Mouse (Mus musculus) testis, postnatal 14 days (tissue): Measurements from ENCODE around the gene Ipo8.

Experiments
- DNase-seq: peaks from one replicate; pipeline ENCODE4 v3.0.0; 2021; ENCODE audit warnings: low spot score

Ipo8 gene

DNA sequence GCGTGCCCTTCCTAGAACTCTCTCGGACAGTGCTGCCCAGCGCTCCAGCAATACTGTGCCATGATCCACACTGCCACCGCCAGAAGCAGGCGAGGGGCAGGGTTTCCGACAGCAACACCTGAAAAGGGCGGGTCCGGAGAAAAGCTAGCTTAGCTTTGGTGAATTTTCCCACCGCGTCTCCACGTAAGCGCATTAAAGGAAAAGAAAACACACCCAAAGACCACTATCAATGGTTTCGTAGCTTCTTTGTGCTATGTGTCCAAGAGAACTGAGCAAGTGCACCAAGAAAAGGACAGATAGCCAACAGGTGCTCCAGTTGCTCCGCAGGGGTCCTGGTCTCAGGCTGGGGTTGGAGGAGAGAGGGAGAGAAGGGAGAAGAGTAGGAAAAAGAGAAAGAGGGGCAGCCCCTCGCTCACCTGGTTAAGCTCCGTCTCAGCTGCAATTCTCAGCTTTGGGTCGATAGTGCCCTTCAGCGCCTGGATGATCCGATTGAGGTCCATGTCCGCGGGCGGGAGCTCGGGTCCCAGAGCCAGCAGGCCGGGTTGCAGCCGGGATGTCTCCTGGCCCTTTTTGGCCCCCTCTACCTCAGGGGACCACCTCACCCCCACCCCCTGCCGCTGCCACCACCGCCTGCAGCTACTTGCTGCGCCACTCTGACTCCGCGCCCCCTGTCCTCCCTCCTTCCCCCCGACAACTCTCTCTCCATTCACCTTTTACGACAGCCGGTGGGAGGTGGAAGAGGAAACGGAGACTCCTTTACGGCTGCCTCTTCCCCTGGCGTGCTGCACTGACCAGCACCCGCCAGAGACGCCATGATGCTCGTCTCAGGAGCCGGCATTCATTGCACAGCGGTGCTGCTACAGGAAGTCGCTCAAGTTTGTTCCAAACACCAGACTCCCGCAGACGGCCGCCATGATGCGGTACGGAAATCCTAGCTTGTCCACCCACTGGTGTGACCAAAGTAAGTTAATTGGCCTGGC lies at the start of gene Ipo8:
TSS of gene Ipo8 (minus strand) at position 720 of the 980 bp plus-strand sequence.
- DNase-seq = peak; percentile 92

DNA sequence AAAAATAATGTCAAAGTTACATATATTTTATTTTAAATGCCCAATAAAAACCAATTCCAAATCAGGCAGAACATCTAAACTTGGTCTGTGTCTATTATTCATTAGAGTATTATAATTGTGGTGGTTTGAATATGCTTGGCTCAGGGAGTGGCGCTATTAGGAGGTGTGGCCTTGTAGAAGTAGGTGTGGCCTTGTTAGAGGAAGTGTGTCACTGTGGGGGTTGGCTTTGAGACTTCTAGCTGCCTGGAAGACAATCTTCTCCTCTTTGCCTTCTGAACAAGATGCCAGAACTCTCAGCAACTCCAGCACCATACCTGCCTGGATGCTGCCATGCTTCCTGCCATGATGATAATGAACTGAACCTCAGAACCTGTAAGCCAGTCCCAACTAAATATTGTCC lies 42.6 kb upstream of the Ipo8 start:
- DNase-seq = no peak

DNA sequence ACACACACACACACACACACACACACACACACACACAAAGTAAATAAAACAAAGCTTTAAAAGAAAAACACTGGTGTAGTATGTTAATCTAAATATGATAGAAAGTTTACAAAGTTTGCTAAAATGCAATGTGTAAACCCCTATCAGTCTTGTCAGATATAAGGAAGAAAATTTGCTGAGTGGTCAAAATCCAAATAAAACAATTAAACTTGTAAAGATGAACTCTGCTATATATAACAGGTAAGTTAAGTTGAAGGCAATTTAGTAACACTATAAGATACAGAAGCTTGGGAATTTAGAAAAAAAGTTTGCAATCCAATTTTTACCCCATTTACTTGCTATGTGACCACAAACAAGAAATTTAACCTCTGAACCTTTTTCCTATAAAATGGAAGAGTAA lies 14.4 kb upstream of the Ipo8 start:
- no peak for DNase-seq

DNA sequence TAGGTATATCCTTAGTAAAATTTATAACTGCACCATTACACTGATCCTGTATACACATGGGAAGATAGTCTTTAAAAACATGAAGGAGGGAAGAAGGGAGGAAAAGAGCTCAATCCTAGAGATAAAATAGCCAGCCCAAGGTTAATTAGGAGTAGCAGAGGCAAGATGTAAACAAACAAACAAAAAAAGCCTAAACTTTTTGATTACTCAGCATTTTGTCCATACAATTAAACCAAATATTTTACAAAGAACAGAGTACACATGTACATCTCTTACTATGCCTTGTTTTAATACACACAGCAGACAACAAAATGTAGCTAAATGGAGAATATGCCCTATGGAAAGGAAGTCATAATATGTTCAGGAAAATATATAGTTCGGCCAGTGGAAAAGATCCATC lies 10.5 kb upstream of the Ipo8 start:
- DNase-seq = no peak

DNA sequence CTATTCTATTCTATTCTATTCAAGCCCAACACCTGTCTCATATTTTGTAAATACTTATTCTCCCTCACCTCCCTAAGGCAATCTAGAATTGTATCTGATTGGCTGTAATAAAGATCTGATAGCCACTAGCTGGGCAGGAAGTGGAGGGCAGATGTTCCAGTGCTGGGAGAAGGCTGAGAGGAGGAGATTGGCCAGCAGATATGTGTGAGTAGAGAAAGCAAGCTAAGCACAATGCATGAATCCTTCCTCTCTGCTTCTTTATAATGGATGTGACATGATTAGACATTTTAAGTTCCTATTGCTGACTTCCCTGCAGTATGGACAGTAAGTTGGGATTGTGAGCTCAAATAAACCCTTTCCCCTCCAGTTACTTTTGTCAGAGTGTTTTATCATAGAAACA lies 7.2 kb upstream of the Ipo8 start:
- DNase-seq = no peak

DNA sequence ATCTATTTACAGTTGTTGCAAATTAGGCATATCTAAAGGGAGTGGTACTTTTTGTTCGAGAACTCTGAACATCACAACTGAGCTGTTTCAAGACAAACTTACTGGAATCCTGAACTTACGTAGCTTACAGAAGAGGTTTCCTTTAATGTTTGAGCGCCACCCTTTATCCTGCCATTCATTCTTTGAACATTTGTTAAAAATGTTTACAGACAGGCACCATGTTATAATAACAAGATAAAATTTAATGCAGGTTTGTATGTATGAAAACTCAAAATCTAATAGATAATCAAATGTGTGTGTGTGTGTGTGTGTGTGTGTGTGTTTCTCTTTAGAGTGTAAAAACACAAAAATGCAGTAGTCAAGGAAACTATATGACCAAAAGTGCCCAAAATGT lies 458 bp upstream of the Ipo8 start:
- no peak for DNase-seq

DNA sequence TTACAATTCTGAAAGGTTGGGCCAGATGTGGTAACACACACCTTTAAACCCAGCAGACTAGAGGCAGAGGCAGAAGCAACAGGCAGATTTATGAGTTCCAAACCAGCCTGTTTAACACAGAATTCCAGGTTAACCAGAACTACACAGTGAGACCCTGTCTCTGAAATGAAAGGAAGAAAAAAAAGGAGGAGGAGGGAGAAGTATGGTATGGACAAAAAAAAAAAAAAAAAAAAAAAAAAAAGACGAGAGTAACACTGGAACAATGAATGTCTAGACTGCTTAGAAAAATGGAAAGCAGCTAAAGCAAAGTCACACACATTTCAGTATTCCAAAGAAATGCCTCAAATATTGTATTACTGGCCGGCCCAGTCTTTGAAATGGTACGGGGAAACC lies 916 bp downstream of the Ipo8 start:
- DNase-seq = no peak

DNA sequence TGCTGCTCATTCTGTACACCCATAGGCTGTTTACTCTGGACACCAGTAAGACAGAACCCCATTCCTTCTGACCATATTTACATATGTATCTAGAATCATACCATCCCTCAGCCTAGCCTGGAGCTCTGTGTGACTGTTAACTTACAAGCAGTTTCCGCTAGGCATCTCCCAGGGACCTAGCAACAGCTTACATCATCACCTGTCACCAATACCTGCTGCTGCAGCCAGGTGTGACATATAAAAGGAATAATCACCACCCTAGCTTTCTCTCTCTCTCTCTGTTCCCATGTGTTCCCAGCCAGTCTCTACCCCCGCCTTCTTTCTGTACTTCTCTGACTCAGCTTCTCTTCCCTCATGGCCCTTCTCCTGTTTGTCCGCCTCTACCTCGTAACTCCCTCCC lies 5.1 kb downstream of the Ipo8 start:
- DNase-seq = no peak

DNA sequence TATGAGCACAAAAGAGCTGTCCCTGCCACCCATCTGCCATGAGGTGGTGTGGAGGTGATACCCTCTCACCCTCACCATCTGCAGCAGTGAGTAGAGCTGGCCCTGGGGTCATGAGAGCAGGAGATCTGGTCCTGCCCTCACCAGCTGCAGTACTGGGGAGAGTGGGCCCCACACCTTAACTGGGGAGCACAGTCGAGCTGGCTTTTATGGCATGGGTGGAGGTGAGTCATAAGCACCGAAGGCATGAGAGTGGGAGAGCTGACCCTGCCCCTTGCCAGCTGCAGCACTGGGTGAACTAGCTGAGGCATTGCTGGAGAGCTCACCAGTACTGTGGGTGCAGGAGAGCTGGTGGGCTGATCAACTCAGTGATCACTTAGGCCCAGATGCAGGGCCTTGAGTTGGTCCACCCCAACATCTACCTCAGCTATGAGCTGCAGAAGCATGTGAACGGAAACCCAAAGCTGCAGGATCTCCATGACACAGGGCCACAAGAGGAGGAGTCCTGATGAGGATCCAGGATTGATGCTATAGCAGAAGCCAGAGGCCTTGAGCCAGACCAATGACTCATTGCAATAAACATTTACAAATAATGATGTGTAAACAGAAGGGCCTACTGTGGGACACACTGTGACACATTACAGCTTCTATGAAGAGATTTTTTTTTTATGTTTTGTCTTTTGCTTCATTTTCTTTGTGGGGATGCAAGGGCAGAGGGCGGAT lies 12.5 kb downstream of the Ipo8 start:
- no peak for DNase-seq

DNA sequence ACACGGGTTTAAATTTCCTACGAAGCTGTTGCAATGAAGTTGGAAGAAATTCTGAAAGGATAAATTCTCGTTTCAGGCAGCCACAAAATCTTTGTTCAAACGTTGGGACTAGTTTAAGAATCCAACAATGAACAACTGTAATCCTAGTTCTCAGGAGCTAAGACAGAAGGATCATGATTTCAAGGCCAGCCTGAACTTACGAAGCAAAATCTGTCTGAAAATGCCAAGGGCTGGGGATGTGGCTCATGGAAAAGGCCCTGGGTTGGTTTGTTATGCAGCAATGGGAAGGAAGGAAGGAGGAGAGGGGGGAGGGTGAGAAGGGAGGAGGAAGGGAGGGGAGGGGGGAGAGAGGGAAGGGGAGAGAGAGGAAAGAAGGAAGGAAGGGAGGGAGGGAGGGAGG lies 14.5 kb downstream of the Ipo8 start:
- no peak for DNase-seq

DNA sequence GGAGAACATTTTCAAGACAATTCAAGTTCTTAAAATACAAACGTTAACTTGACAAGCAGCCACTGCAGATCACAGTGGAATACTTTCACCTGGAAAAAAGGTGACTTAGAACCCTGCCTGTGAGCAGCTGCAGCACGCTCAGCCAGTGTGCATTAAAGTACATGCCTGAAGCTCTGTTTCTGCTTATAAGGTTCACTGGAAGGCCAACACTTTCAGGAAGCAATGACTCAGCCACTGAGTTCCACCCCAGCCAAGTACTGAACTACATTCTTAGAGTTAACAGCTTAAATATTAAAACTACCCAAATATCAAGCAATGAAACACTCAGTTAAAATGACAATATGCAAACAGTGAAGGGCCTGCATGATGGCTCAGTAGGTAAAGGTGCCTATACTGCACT lies 20.1 kb downstream of the Ipo8 start:
- DNase-seq = no peak

DNA sequence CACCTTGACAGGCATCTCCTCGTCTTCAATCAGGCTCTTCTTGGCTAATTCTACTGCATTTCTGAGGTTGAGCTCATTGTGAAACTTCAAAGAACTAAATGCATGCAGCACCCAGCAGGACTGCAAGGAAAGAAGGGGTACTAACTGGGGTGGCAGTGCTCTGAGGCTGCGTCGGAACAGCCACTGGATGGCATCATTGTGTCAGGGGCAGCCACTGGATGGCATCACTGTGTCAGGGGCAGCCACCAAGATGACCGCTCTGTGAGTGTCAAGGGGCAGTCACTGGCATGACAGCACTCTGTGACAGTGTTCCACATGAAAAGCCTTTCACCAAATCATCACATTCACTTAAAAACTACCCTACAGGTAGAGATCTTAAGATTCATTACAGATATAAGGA lies 31.5 kb downstream of the Ipo8 start:
- no peak for DNase-seq

DNA sequence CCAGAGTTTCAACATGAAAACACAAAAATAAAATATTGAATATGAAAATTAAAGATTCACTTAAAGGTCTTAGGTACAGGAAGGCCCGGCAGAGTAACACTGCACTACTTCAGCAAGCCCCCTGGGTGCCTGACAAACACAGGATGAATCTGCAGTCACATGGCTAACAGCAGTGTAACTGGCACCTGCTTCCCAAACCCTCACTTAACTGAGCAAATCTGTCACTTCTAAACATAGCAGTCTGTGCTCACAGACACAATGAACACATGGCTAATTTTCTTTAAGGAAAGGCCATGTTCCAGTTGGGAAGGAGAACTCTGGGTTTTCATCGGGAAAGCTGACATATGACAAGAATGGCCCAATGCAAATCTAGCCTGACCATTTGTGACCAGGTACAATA lies 36.1 kb downstream of the Ipo8 start:
- no peak for DNase-seq

DNA sequence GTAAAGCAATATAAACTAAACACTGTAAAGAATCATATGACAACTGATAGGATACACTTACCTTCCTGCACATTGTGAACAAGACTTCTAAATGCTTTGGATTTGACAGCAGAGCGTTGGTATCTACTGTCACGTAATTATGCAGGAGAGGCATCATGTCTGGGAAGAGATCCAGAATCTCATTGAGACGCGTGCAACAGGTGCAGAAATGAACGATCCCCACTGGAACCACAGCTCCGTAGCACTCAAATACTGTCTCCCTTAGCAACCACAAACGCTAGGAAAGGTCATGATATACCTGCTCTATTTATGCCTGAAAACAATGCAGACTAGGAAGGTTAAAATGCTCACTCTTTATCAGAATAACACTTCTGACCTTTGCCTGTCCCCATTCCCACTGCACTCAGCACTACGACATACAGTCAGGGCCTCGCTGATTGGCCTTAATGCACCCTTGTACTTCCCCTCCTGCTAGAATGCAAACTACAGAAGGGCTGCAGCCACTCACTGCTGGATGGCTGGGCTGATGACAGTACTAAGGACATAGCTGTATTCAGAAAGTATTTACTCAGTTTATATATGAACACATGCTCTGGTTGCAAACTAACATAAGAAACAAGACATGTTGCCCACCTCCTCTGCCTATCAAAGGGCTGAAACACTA lies 42.1 kb downstream of the Ipo8 start:
- no peak for DNase-seq

DNA sequence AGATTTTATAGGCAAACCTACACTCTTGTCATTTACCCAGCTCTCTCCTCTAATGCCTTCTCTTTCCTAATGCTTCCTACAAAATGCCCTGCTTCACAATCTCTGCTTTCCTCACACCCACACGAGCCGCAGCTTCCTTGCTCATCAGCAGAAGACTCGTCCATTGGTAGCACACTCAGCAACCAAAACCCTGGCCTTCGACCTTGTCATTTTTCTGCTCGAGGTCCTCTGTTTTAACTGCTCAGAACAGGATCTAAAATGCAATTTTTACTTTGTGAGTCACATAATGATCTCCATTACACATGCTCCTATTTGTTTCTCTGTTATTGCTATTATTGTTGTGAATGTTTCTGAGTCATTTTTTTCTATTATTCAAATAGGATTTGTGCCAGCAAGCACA lies 45.1 kb downstream of the Ipo8 start:
- DNase-seq = no peak

DNA sequence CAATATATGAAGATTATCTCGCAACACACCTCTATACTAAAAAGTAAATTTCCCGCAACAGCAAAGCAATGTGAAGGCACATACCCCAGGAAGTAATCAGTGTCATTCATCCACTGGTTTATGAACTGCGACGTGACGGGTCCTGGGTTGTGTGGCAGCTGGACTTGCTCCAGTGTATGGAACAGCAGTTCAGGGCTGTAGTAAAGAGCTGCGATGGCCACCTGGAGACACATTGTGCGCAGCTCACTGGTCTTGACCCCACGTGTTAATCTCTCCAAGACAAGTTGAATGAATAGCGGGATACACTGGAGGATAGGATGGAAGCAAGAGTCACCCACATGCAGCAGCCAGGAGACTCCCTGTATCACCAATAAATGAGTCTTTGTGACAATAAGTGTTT lies 46.8 kb downstream of the Ipo8 start:
- DNase-seq = no peak

DNA sequence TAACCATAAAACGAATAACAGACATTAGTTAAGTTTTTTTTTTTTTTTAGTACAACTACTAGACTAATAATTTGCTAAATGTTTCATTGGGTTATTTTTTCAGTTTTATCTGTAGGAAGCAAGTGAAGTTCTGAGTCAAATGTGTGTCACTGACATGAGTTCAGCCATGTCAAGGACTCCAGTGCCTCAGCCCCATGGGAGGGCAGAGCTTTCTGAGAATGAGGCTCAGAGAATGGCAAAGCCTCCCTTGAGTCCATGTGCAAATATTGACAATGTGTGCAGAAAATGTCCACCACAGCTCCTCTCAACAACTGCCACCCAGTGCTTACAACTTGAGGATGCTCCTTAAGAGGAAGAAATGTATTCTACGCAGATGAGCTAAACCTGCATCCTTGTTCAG lies 55.0 kb downstream of the Ipo8 start:
- DNase-seq = no peak

DNA sequence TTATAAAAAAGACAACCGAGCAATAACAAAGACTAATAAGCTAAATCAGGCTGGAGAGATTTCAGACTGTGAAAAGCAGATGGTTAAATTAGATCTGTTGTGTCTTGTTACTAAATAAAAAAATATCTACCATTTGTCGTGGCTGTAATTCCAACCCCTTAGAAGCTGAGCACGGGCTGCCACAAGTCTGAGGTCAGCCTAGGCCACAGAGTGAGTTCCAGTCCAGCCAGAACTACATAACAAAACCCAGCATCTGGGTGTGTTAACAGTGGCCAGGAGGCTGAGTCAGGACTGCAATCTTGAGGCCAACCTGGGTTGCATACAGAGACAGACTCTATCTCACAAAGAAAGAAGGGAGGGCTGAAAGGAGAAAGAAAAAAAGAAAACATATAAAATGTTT lies 59.8 kb downstream of the Ipo8 start:
- DNase-seq = no peak

DNA sequence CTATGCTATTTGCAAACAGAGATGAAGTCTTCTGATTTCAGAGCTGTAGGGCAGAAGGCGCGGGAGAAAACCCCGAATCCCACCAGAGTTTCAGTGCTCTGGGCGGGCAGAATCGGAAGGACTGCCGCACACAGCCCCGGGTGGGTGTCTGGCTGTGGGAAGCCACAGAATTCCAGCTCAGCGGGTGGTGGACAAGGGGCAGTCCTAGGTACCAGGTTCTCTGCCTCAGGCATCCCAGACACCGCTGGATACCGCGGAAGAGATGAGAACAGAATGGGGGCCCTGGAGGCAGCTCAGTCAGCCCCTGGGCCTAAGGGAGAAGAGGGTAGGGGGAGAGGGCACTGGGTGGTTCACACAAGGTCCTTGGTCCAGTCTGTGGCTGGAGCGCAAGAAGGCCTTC lies 62.8 kb downstream of the Ipo8 start:
- no peak for DNase-seq

DNA sequence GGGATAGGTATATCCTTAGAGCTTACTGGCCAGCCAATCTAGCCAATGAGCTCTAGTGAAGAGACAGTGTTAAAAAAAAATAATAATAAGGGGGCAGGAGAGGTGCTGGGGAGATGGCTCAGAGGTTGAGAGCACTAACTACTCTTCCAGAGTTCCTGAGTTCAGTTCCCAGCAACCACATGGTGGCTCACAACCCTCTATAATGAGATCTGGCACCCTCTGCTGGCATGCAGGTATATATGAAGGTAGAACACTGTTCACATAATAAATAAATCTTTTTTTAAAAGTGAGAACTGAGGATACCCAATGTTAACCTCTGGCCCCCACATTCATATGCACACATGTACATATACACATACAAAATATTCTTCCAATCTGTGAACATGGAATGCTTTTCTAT lies 64.0 kb downstream of the Ipo8 start:
- no peak for DNase-seq

DNA sequence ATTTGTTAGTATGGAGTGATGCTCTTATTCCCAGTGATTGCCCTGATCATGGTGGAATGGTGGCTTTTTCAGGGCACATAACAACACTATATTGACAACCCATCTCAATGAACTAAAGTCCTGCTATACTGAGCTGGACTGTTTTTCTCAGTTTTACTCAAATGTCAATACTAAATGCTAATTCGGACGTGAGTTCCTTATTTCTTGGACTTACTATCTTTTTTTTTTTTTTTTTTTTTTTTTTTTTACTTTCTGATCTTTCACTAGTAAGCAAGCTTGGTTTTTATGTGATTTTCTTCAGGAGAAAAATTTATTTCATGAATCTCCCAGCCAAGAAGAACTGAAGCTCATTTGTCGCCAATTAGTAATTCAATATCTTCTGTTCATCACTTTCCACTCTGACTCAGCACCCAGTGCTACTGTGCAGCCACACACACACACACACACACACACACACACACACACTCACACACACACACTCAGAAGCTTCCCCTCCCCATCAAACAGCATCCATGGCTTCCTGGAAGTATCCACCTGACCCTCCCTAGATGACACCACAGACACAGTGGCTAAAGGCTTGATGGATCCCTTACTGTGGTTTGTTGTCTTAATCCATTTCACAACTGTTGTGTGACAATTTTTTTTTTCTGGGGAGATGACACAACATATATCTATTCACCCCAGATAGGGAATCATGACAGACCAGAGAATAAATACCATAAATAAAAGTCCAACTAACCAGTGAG lies 69.1 kb downstream of the Ipo8 start:
- no peak for DNase-seq

DNA sequence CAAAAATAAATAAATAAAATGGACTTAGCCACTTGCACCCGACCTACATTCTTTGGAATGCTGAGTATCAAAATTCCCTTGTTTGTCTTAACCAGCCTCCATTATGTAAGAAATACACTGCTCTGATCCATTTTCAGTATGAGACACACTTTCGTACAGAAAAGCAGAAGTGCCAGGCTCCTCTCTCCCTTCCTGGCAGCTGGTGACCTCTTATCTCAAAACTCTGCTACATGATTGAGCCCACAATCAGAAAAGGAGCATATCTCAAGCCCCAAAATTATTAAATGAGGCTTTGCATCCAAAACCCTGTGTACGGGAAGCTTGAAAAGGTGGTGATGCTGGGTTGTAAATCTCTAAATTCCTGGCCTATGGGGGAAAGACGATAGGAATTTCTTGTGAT lies 69.8 kb downstream of the Ipo8 start:
- DNase-seq = no peak
